Mouse (Mus musculus): Measurements from ENCODE around the gene Trim43b.
"Not testable (repeated sequence)": the region's sequence is repeated elsewhere in the genome, so short reads cannot be mapped to it uniquely, and the experiment has no call there.

The Trim43b gene

DNA sequence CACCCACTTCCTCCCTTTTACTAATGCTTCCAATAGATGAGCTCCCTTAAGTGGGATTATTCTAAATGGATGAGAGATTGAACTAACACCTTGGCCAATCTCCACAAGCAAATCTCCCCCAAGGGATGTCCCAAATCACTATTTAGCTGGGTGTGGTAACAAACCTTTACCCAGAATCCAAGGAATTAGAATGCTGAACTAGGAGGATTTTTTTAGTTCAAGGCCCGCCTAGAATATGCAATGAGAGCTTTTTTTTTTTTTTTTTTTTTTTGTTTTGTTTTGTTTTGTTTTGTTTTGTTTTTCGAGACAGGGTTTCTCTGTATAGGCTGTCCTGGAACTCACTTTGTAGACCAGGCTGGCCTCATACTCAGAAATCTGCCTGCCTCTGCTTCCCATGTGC is at the start of gene Trim43b:
Gene Trim43b, minus strand, starts transcription at position 101 of the 400 bp plus-strand sequence.
- in situ Hi-C loops (cut with MboI, MseI), result not testable (repeated sequence)

- in situ Hi-C loops (cut with MboI, MseI), result loop anchor here in 1 of 2 experiments (5.0 kb wide), 2 partner anchors 57 to 532 kb away; no protein-coding TSS in a partner anchor
Observed at GRCm38 (mm10) chr9:89104576-89104975, 11.9 kb upstream of the Trim43b start.

DNA sequence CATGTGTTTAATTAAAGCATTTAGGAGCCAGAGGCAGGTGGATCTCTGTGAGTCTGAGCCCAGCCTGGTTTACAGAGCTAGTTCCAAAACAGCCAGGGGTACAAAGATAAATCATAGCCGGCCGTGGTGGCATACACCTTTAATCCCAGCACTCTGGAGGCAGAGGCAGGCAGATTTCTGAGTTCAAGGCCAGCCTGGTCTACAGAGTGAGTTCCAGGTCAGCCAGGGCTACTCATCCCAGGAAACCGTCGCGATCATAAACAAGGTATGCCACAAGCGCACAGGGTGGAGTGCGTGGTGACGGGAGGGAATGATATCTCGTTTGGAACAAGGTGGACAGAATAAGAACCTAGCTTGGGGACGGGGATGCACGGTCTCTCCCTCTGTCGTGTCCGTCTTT is 5.9 kb downstream of the Trim43b start:
- in situ Hi-C loops (cut with MboI, MseI), result loop anchor here in 1 of 2 experiments (5.0 kb wide), 1 partner anchor 499 kb away; no protein-coding TSS in a partner anchor

DNA sequence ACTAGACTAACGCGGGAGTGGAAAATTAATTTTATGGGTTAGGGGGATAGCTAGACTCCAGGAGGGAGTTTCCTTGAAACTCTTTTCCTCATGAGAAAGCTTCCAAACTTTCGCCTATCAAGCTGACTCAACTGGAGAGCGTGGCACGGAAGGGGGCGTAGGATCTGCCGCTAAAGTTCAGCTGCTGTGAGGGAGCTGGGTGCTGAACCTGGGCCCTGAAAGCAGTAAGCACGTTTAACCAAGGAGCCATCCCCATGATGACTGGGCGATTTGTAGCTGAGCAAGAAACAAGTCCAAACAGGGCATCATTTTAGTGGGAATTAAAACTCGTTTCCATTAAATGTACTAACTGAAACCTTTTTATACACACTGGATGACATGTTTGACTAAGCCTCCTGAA is 13.0 kb downstream of the Trim43b start:
- in situ Hi-C loops (cut with MboI, MseI), result not testable (repeated sequence)

DNA sequence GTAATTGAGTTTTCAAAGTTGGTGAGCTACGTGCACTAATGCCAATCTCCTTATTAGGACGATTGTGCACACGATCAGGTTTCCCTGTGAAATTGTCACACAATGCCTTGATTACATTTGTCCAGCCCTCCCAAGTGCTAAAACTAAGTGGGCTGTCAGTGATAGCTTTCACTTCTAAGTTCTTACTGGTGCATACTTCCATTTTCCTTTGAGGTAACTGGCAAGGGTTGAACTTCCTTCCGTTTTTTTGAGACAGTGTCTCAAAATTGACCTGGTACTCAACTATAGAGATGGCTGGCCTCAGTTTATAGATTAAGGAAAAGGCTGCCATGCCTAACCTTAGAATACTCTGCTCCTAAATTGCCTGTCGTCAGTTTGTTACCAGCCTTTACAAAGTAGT is 16.1 kb downstream of the Trim43b start:
- in situ Hi-C loops (cut with MboI, MseI), result not testable (repeated sequence)

GRCm38 (mm10) chr9:89067143-89067501 is 25.5 kb downstream of the Trim43b start:
- in situ Hi-C loops (cut with MboI, MseI), result loop anchor here in 1 of 2 experiments (5.0 kb wide), 1 partner anchor 210 kb away; no protein-coding TSS in a partner anchor

GRCm38 (mm10) chr9:89066378-89067142 is 26.1 kb downstream of the Trim43b start:
- in situ Hi-C loops (cut with MboI, MseI), result loop anchor here in 1 of 2 experiments (5.0 kb wide), 1 partner anchor 209 kb away; no protein-coding TSS in a partner anchor
